Mouse (Mus musculus) thymus, adult 2 months (tissue): ENCODE results near the gene Capn12. TPM values are rescaled to one million over a fixed set of nuclear protein-coding genes. Genes with fewer than 3 reads are reported as not detected.

ENCODE experiments used
- DNase-seq: peaks from one replicate; pipeline ENCODE4 v3.0.0; 2021
- H3K27ac ChIP-seq: fragments of 200-500 bp; 2 replicates; pipeline ENCODE4 v1.5.1; 2012; ENCODE audit warnings: low read length, control low read depth; ENCODE audit not compliant: control insufficient read depth, insufficient read depth
- H3K27me3 ChIP-seq: fragments of 200-500 bp; 2 replicates; pipeline ENCODE4 v1.6.1; 2012; ENCODE audit warnings: mild to moderate bottlenecking, low read length, moderate library complexity, mixed read lengths; ENCODE audit not compliant: control insufficient read depth, insufficient read depth
- H3K36me3 ChIP-seq: fragments of 200-500 bp; 2 replicates; pipeline ENCODE4 v1.6.1; 2012; ENCODE audit warnings: mild to moderate bottlenecking, low read length, moderate library complexity; ENCODE audit not compliant: control insufficient read depth, insufficient read depth
- H3K4me1 ChIP-seq: fragments of 200-500 bp; replicated peaks from 2 replicates; pipeline ENCODE4 v1.6.1; 2012; ENCODE audit warnings: low read length; ENCODE audit not compliant: control insufficient read depth, insufficient read depth
- H3K4me3 ChIP-seq: fragments of 200-500 bp; 2 replicates; pipeline ENCODE4 v1.5.1; 2012; ENCODE audit warnings: mild to moderate bottlenecking, low read length, control low read depth, moderate library complexity; ENCODE audit not compliant: control insufficient read depth, insufficient read depth
- CTCF ChIP-seq: fragments of 200-500 bp; IDR thresholded peaks from 2 replicates; pipeline ENCODE4 v1.5.1; 2012; ENCODE audit warnings: mild to moderate bottlenecking, control low read depth, low read length, moderate library complexity, borderline replicate concordance; ENCODE audit not compliant: control insufficient read depth, poor library complexity, insufficient read depth; ENCODE audit errors: extremely low read depth
- POLR2A ChIP-seq: fragments of 200-500 bp; IDR thresholded peaks from 2 replicates; pipeline ENCODE4 v1.6.1; 2012; ENCODE audit warnings: mild to moderate bottlenecking, low read length, control low read depth, moderate library complexity; ENCODE audit not compliant: control insufficient read depth, poor library complexity, insufficient read depth; ENCODE audit errors: extremely low read depth
- WGBS: fragments of 180-500 bp; shearing (Covaris S2); methylation state at CpG from one replicate; pipeline ENCODE4 v1.1.7; 2018; 5-methylcytosine and 5-hydroxymethylcytosine counted together
- polyA plus RNA-seq: library from polyadenylated mRNA; depleted of rRNA; stranded (reverse); fragments of >200 nt; gene quantifications from 2 replicates; pipeline ENCODE4 v1.2.3, GENCODE M21; 2012

The Capn12 gene
- polyA plus RNA-seq, 1 experiment = 1.00 TPM

GRCm38 (mm10) chr7:28929381-28929780, 48.2 kb downstream of the Capn12 start:
- TF ChIP-seq POLR2A (no peak), CTCF (no peak)
- Histone ChIP-seq H3K4me1 (no peaks in the 10 kb centered on the region), H3K27me3 (no peaks in the 10 kb centered on the region), H3K4me3 (no peak overlapping the region), H3K27ac (no peak overlapping the region), H3K36me3 (no peaks in the 10 kb centered on the region)
- 87% methylated on average over 3 of the region's 3 CpGs for WGBS
- no peak for DNase-seq

- no peak overlapping the region for H3K27ac ChIP-seq
- no peak for DNase-seq
- 82% methylated on average over 5 of the region's 5 CpGs for WGBS
- H3K4me1 ChIP-seq = no peaks in the 10 kb centered on the region
- H3K27me3 ChIP-seq = no peaks in the 10 kb centered on the region
- H3K36me3 ChIP-seq = no peaks in the 10 kb centered on the region
- H3K4me3 ChIP-seq = no peak overlapping the region
- TF ChIP-seq POLR2A = no peak
- TF ChIP-seq CTCF = no peak
These were observed 49.3 kb downstream of the Capn12 start for GRCm38 (mm10) chr7:28930320-28931031.

GRCm38 (mm10) chr7:28931032-28931694, 49.9 kb downstream of the Capn12 start:
- Histone ChIP-seq H3K4me1 (no peaks in the 10 kb centered on the region), H3K27me3 (no peaks in the 10 kb centered on the region), H3K4me3 (no peak overlapping the region), H3K36me3 (no peaks in the 10 kb centered on the region), H3K27ac (no peak overlapping the region)
- no peak for DNase-seq
- 93% methylated on average over 7 of the region's 7 CpGs for WGBS
- no peak for TF ChIP-seq POLR2A
- no peak for TF ChIP-seq CTCF

DNA sequence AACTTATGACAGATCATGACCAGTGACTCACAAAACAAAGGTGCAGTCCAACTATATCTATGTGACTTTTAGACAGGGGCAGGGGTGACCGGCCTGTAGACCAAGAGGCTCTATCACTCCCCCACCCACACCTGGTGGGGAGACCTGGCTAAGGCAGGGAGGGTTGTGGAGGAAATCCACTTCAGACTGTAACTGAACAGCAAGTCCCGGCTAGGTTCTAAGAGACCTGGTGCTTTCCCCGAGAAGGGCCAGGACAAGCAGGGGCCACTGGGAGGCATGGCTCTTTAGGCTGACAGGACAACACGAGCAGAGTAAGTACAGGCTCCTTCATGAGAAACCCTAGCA, 50.4 kb downstream of the Capn12 start:
- Histone ChIP-seq H3K36me3 (no peaks in the 10 kb centered on the region), H3K4me1 (no peaks in the 10 kb centered on the region), H3K27me3 (no peaks in the 10 kb centered on the region), H3K27ac (no peak overlapping the region), H3K4me3 (no peak overlapping the region)
- TF ChIP-seq CTCF (no peak), POLR2A (no peak)
- no peak for DNase-seq
- 92% methylated on average over 4 of the region's 4 CpGs for WGBS

DNA sequence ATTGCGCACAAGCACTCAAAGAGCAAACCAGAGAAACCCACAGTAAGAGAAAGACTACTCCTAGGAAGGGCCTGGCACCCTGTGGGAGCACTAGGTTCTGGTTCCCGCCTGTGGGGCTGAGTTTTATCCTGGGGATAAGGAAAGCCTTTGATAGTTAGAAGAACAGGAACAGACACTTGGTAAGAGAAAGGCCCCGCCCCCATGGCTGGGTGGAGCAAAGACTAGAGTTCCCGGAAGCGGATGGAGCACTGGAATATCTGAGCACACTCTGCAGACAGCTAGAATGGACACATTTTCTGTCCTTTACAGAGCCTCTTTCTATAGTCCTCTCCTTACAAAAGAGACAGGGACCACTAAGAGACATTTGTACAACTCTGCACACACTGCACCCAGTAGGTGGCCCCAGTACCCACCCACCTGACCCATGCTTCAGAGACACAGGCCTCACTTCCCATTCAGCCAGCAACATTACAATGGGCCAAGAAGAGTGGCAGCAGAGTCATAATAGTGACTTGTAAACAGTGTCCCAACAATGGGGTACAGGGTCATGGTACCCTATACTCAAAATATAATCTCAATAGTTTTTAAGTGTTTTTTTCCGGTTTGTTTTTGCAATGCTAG, 51.3 kb downstream of the Capn12 start:
- Histone ChIP-seq H3K36me3 (no peaks in the 10 kb centered on the region), H3K4me1 (no peaks in the 10 kb centered on the region), H3K4me3 (no peak overlapping the region), H3K27ac (no peak overlapping the region), H3K27me3 (no peaks in the 10 kb centered on the region)
- 91% methylated on average over 6 of the region's 6 CpGs for WGBS
- TF ChIP-seq CTCF (no peak), POLR2A (no peak)
- DNase-seq = no peak

- Histone ChIP-seq H3K27me3 (no peaks in the 10 kb centered on the region), H3K27ac (no peak overlapping the region), H3K36me3 (no peaks in the 10 kb centered on the region), H3K4me3 (no peak overlapping the region), H3K4me1 (no peaks in the 10 kb centered on the region)
- TF ChIP-seq POLR2A (no peak), CTCF (no peak)
- 97% methylated on average over 2 of the region's 2 CpGs for WGBS
- DNase-seq = no peak
These were observed 52.6 kb downstream of the Capn12 start for GRCm38 (mm10) chr7:28933825-28934224.
